Mouse (Mus musculus) lung, adult 2 months (tissue): ENCODE measurements around the gene Ston2. TPM values are rescaled to one million over a fixed set of nuclear protein-coding genes. Genes with fewer than 3 reads are reported as not detected.
"Not testable (repeated sequence)": the region's sequence is repeated elsewhere in the genome, so short reads cannot be mapped to it uniquely, and the experiment has no call there.

Experiments
- DNase-seq: peaks from one replicate; pipeline ENCODE4 v3.0.0; 2022
- H3K4me1 ChIP-seq: fragments of 200-500 bp; 2 replicates; pipeline ENCODE4 v1.6.1; 2011; ENCODE audit warnings: low read length; ENCODE audit not compliant: control insufficient read depth, insufficient read depth
- H3K4me3 ChIP-seq: fragments of 200-500 bp; replicated peaks from 2 replicates; pipeline ENCODE3; 2011; ENCODE audit warnings: low read depth, mild to moderate bottlenecking, control low read depth, low read length; ENCODE audit errors: extremely low read depth
- CTCF ChIP-seq: fragments of 200-500 bp; IDR thresholded peaks from 2 replicates; pipeline ENCODE4 v1.5.1; 2011; ENCODE audit warnings: mild to moderate bottlenecking, low read length, control low read depth; ENCODE audit not compliant: insufficient read depth
- POLR2A ChIP-seq: fragments of 200-500 bp; IDR thresholded peaks from 2 replicates; pipeline ENCODE4 v1.6.1; 2011; ENCODE audit warnings: low read depth, mild to moderate bottlenecking, control low read depth, low read length, borderline replicate concordance; ENCODE audit errors: extremely low read depth
- WGBS: fragments of 180-500 bp; shearing (Covaris S2); methylation state at CpG from one replicate; pipeline ENCODE4 v1.1.7; 2018; 5-methylcytosine and 5-hydroxymethylcytosine counted together
- polyA plus RNA-seq: library from polyadenylated mRNA; depleted of rRNA; stranded (reverse); fragments of >200 nt; gene quantifications from 2 replicates; pipeline ENCODE4 v1.2.3, GENCODE M21; 2012; rRNA removed

Ston2 gene
- polyA plus RNA-seq, 1 experiment = 22.2 TPM

DNA sequence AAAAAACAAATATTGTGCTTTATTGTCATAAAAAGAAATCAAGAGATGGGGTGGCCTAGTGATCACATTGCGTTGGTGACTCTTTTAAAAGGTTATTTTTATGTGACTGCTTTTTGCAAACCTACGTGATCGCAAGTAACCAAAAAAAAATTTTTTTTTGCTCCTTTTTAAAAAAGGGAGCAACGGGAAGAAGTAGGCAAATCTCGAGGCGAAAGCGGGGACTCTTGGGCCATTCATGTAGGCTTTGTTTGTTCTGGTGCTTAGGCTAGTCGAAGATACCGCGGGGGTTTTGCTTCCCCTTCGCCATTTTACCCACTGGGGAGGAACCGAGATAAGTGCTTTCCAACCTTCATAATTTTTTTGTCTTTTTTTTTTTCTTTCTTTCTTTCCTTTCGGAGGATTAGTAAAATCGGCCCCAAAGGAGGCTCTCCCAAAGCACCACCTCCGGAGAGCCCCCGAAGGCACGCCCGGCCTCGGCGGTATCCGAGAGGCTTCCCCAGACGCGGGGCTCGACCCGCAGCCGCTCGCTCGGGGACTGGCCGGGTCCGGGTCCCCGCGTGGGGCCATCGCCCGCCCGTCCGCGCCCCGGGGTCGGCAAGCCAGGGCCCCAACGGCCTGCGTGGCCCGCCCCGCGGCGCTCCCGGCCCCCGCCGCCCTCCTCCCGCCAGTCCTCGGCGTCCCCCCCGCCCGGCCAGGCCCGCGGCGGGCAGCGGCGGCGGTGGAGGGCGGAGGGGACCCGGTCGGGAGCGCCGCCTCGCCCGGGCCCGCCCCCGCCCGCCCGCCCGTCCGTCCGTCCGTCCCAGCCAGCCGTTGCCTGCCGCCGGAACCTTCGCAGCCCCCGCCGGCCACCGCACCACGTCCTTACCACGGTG lies 199.3 kb downstream of the Ston2 start:
- WGBS = under 1% methylated on average over 75 of the region's 83 CpGs
- DNase-seq = peak; percentile 68
- H3K4me3 ChIP-seq = peak overlapping the region; percentile 98
- peaks cover 4% of the 10 kb centered on the region for H3K4me1 ChIP-seq
- TF ChIP-seq CTCF (no peak), POLR2A (no peak)

DNA sequence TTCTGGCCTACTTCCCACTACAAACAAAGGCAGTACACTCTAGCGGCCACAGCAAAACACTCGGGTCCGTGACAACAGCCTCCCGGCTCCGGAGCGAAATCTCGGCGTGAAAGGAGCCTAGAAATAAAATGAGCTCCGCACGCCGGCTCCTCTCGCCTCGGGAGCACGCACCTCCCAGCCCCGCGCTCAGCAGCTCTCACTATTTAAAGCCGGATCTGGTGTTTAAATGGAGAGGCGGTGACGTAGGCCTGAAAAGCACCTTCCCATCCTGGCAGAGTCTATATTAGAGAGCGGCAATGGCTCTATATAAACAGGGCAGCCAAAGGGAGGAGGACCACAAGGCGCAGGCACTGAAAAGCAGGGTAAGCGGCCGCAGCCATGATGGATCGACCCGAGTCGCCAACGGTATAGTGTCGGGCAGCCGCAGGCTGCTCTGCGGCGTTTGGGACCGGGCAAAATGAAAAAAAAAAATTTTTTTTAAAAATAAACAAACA lies 200.0 kb downstream of the Ston2 start:
- under 1% methylated on average over 32 of the region's 32 CpGs for WGBS
- DNase-seq = peak; percentile 92
- H3K4me1 ChIP-seq = peaks cover 4% of the 10 kb centered on the region
- no peak for TF ChIP-seq CTCF
- peak; percentile 95 for TF ChIP-seq POLR2A
- H3K4me3 ChIP-seq = peak overlapping the region; percentile 98

DNA sequence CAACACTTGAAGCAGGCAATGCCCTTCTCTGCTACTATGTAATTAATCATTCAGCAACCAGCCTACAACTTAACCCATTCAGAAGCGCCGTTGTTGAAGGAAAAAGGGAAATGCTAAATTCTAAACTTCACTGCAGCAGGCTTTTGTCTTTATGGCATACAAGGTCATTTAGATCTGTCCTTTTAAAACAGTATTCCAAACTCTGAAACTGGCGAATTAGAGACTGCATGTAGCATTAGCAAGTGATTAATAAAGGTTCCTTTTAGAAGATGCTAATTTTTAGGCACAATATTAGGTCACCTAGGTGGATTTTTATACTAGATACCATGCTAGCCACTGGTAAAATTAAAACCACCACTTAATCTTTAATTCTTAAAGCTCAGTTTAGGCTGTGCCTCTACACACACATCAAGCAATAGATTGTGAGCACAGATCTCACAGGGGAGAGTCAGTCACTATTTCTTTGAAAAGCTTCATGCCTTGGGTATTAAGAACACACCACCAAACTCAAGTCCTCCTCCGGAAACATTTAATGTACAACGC lies 200.6 kb downstream of the Ston2 start:
- WGBS = 11% methylated on average over 5 of the region's 5 CpGs
- H3K4me1 ChIP-seq = peaks cover 7% of the 10 kb centered on the region
- TF ChIP-seq CTCF = no peak
- no peak for TF ChIP-seq POLR2A
- DNase-seq = no peak
- peak overlapping the region; percentile 19 for H3K4me3 ChIP-seq

DNA sequence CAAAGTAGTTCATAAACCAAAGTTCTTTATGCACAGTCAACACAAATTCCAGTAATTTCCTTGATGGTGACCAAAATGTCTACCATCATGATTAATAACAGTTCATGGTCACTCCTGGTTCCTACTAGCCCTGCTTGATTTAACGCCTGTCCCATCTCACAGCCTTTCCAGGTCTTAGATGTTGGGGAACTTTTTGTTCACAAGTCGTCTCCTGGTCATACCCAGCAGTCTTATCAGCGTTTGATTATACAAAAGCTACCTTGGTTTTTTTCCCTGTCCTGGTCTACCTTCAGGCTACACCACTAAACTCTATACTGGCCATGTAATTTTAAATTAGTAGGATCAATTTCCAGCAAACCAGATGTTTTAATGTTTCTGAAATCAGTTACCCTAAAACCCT lies 201.1 kb downstream of the Ston2 start:
- no peak overlapping the region for H3K4me3 ChIP-seq
- no peak for DNase-seq
- peaks cover 10% of the 10 kb centered on the region for H3K4me1 ChIP-seq
- TF ChIP-seq POLR2A (no peak), CTCF (no peak)
- 67% methylated on average over 3 of the region's 3 CpGs for WGBS

DNA sequence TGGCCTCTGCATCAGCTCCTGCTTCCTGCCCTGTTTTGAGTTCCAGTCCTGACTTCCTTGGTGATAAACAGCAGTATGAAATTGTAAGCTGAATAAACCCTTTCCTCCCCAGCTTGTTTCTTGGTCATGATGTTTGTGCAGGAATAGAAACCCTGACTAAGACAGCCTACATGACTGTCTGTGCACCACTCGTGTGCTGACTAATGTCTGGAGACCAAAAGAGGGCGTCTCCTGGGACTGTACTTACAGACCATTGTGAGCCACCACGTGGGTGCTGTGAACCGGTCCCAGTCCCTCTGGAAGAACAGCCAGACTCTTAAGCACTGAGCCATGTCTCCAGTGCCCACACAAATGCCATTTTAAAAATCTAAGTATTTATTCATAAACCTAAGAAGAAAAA lies 202.4 kb downstream of the Ston2 start:
- not testable (repeated sequence) for DNase-seq, H3K4me3 ChIP-seq
- peaks cover 19% of the 10 kb centered on the region for H3K4me1 ChIP-seq
- 92% methylated on average over 4 of the region's 4 CpGs for WGBS

DNA sequence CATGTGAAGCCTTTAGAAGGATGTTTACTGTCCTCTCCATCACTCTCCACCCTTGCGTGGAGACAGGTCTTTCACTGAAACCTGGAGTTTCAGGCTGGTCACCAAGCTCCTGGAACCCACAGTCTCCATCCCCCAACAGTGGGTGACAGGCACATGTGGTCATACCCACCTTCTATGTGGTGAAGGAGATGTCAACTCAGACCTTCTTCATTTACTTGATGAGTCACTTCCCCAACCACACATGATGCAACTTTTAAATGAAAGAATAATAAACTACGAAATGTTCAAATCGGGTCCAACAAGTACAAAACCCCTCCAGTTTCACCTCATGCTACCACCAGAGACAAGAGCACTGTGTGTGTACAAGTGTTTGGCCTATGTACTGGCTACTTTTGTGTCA lies 203.0 kb downstream of the Ston2 start:
- WGBS = 73% methylated on average over 3 of the region's 3 CpGs
- peaks cover 20% of the 10 kb centered on the region for H3K4me1 ChIP-seq
- H3K4me3 ChIP-seq = no peak overlapping the region
- no peak for DNase-seq
- TF ChIP-seq POLR2A (no peak), CTCF (no peak)

DNA sequence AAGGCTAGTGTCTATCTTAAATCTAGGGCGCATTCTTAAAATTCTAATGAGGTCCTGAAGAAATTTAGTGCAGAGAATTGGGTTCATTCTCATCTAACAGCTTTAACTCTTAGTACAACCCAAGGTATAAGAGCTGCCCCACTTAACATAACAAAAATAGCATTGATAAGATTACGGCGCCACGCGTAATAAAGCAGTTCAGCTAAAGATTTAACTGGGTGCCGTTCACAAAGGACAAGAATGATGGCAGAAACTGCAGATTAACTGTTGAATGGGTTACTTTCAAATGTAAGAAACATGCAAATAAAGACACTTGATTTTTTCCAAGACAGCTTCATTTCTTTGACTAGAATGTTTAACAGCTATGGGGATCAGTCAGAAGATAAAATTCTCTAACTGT lies 204.8 kb downstream of the Ston2 start:
- TF ChIP-seq CTCF = no peak
- TF ChIP-seq POLR2A = no peak
- DNase-seq = no peak
- Histone ChIP-seq H3K4me3 (no peak overlapping the region), H3K4me1 (peaks cover 20% of the 10 kb centered on the region)
- 82% methylated on average over 6 of the region's 6 CpGs for WGBS

Other genes starting within 250 kb of the Ston2 start
- gene Gtf2a1, start 197.9 kb downstream of the Ston2 start, polyA plus RNA-seq = 11.8 and 13.7 TPM in 2 replicates
- 61.9 and 79.7 TPM in 2 replicates for gene Sel1l, start 60.8 kb upstream of the Ston2 start, polyA plus RNA-seq